Mouse (Mus musculus) kidney, postnatal 10 days (tissue): ENCODE data around the gene Mgme1.
A peak's percentile ranks its signal among the peaks of the same experiment; 100 is the strongest.

Experiments used
- DNase-seq: peaks from one replicate; pipeline ENCODE4 v3.0.0; 2021; ENCODE audit warnings: mixed read lengths

The Mgme1 gene

GRCm38 (mm10) chr2:144270507-144271420, at the start of gene Mgme1, which contains the start of gene Snx5:
Gene Mgme1, plus strand, starts transcription at chr2:144270663.
Gene Snx5, minus strand, starts transcription at chr2:144270906.
- DNase-seq: peak; percentile 96

- DNase-seq: peak; percentile 30
Measured at GRCm38 (mm10) chr2:144224351-144224750, 46.1 kb upstream of the Mgme1 start.

DNA sequence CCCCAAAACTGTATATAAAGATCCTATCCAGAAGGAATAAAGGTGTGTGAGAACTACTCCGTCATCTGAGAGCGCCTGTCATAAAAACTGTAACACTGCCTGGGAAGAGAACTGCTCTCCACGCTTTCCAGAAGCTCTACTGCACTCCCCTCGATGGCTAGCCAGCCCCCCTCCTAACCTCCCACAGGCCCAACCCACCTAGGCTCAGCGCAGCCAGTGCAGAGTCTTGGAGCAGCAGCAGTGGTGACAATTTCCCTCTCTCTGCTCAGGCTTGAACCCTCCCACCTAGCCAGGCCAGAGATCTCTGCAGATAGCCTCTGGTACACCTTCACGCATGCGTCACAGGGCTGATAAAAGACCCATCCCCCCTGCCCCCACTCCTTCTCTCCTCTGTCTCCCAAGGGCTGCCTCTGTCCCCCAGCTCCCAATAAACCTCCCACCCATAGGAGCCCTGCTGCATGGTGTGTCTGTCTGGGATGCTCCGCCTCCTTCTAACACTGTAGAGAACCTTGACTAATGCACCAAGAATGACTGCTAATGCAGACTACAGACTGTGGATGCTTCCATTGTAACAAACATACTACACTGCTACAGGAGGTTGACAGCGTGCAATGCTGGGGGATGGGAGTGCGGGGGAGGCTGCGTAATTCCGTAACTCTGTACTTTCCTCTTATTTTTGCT, 43.4 kb upstream of the Mgme1 start:
- DNase-seq: no peak

DNA sequence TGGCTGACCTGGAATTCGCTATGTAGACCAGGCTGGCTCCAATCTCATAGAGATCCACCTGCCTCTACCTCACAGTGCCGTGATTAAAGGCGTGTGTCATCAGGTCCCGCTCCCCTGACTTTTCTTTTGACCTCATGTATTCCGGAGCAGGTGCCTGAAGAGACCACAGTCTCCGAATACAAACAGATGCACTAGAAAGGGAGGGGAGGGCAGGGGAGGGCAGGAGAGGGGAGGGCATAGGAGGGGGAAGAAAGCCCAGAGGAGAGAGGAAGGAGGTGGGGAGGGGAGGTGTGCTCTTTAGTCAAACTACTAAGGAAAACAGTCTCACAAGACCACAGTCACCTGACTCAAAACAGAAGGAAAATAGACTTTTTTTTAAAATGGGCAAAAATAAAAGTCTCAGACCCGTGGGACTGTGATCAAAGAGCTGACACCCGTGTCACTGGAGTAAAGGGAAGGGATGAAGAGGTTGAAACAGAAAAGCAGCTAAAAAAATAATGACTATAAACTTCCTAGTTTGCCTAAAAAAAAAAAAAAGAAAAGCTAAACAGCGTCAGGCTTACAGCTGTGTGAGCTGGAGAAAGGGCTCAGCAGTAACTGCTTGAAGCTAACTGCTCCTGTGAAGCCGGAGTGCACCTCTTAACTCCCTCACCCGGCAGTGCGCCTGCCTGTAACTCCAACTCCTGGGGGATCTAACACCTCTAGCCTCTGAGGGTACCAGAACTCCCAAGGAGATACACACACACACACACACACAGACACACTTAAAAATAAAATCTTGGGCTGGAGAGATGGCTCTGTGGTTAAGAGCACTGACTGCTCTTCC, 41.7 kb upstream of the Mgme1 start:
- no peak for DNase-seq

DNA sequence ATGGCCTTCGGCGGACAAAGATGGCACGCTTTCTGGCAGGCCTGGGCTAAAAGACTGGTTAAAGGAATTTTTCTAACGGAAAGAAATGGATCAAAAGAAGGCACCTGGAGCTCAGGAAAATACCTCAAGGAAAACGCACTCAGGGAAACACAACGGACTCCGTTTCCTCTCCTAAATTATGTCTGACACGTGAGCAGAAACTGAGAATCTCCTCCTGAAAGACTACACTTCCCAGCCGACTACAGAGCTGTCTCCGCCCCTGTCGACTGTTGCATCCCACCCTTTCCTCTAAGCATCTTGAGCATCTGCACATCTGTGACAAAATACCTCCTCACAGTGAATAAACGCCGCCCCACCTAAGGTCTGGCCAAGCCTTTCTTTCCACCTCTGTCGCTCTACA, 40.8 kb upstream of the Mgme1 start:
- no peak for DNase-seq

DNA sequence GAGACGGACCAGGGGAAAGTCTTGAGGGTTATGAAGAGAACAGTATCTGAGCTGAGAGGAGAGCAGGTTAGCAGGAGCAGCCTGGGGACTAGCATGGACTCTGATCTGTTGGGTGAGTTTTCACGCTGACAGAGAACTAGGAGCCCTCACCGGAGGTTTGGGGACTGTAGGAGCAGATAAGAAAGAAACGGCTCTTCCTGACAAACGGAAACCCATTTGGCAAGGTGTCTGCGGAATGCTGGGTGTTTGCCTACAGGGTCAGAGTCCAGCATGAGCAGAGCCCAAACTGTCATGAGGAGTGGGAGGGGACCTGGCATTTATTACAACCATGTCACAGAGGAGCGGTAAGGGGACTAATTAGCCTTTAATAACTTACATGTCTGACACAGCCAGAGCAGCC, 40.0 kb upstream of the Mgme1 start:
- peak; percentile 43 for DNase-seq

DNA sequence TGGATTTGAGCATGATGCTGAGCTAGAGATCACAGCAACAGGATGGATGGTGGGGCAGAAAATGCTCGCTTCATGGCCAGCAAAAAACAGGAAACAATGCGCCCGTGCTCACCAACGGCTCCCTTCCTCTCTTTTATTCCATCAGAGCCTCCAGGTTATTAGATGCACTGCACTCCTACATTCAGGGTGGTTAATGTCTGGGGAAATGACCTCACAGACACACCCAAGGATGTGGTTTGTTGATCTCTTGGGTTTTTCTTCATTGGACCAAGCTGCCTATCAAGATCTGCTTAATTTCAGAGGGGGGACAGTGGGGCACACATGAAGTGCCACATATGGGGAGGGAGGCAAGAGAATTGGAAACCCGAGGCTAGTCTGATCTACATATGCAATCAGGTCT, 39.3 kb upstream of the Mgme1 start:
- DNase-seq: no peak

DNA sequence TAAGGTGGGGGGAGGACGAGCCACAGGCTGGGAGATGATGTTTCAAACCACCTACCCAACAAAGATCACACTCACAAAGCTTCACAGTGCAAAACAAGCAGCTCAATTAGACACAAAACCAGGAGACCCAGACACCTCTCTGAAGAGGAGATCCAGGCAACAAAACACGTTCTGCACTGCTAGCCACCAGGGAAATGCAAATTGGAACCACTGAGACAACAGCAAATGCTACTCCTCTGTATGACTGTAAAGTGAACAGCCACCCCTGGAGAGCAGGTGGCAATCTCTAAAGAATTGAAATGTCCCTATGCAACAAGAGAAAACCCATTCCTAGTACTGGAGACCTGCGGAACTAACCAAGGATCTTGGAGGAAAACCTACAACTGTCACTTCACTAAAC, 36.9 kb upstream of the Mgme1 start:
- no peak for DNase-seq

- no peak for DNase-seq
Measured at GRCm38 (mm10) chr2:144235776-144236175, 34.7 kb upstream of the Mgme1 start.

DNA sequence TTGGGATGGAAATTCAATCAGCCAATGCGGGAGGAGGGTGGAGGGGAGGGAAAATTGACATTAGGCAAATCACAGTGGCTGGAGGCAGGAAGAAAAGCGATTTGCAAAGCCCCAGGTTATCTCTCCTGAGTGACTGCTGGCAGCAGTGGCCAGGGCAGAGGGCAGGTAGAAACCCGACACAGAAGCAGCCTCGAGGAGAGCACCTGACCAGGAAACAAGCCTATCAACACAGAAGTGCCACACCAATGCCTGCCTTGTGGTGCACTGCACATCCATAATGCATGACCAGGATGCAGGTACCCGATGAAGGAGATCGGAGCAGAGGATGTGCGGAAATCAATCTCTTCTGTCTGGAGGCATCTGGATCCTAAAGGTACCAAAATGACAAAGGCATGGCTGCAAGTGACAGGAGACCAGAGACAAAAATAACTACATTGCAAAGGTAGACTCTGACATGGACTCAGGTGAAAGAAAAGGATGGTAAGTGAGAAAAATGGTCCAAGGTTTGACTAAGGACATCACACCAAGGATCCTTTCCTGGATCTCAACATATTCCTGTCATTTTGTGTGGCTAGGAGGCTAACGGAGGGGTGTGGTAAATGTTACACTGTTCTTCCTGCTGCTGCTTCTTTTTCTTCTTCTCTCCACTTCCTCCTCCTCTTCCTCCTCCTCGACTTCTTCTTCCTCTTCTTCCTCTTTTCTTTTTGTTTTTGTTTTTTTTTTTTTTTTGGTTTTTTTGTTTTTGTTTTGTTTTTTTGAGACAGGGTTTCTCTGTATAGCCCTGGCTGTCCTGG, 33.5 kb upstream of the Mgme1 start:
- no peak for DNase-seq

GRCm38 (mm10) chr2:144238341-144238740, 32.1 kb upstream of the Mgme1 start:
- peak; percentile 37 for DNase-seq

- no peak for DNase-seq
Measured at GRCm38 (mm10) chr2:144239318-144239717, 31.1 kb upstream of the Mgme1 start.

- DNase-seq: no peak
Measured at GRCm38 (mm10) chr2:144240095-144240899, 30.2 kb upstream of the Mgme1 start.

GRCm38 (mm10) chr2:144245464-144245863, 25.0 kb upstream of the Mgme1 start:
- no peak for DNase-seq

DNA sequence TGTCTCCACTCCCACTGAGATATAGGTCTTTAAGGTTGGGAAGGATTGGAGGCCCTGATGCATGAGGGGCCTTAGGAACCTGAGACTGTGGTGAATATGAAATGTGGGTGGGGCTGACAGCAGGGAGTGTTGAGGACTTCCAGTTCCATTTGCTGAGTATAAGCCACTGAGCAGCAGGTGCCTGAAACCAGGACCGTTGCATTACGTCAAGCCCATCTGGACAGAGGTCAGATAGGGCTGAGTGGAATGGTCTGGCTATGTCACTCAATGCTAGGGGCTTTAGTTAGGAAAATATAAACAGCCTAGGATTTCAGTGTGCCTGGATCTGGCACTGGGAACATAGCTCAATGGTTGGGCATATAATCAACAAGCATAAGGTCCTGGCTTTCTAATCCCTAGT, 24.2 kb upstream of the Mgme1 start:
- no peak for DNase-seq

DNA sequence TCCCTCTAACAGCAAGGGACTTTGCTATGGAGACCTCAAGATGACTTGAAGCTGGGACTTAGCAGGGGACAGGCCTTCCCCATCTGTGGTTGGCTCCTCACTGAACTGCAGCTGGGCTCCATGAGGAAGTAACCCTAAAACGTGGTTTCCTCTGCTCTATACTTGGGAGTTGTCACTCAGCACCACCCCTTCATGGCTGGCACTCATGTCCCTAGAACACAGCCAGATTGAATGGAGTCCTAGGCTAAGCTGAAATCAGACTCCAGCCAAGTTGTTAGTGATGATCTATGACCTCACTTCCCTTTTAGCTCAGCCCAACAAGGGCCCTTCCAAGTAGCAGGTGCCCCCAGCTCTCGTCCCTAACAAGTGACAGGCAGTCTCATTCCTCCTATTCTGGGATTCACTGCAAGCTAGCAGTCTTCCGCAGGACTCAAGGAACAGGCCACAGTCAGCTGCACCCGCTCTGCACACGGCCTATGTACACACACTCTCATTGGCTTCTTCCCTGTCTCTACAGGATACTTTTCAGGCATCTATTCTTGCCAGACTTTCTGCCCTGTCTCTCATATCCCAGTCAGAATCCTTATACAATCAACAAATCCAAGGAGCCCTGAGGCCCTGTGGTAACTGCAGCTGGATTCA, 23.0 kb upstream of the Mgme1 start:
- DNase-seq: no peak

DNA sequence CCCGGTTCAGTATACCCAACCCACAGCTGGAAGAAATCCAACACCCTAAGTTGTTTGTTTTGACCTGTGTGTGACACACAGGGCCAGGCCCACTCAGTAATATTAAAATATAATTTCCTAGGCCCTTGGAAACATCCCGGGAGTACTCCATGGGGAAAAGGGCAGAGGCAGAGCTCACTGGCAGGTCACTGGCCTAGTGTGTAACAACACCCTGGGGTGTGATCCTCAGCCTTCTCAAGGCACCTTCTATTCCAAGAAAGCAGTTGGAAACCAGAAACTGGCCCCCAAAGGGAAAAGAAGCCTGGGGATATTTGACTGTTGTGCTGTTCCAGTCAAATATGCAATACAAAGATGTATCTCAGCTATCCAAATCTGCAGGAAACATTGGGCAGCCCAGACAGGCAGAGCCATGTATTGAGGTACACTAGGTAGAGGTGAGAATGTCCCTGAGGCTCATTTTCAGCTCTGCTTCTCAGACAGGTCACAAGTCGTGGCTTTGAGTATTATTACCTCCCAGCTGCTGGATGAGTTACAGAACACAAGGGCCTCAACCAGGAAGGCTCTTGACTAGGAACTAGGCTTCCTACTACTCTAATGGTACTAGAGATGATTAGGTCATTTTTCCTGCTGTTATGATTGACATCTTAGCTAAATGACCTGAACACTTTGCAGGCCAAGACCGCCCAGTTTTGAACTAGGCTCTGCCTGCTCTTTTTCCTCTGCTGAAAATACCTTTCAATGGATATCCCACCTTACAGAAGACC, 21.7 kb upstream of the Mgme1 start:
- DNase-seq: no peak

DNA sequence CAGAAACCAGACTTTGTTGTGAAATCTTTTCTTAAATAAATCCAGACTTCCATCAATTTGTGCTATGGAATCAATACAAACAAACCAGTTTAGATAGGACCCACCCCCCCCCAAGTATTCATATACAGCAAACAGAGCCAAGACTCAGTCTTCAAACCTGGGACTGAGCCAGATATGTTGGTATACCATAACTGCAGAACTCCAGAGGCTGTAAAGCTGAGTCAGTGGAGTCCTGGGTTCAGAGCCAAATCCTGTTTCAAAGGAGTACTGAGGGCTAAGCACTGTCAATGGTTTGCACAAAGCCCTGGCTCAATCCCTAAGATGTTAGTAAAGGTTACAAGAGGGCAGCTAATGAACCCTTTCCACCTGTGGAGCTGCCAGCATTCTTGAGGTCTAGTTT, 20.4 kb upstream of the Mgme1 start:
- DNase-seq: no peak

DNA sequence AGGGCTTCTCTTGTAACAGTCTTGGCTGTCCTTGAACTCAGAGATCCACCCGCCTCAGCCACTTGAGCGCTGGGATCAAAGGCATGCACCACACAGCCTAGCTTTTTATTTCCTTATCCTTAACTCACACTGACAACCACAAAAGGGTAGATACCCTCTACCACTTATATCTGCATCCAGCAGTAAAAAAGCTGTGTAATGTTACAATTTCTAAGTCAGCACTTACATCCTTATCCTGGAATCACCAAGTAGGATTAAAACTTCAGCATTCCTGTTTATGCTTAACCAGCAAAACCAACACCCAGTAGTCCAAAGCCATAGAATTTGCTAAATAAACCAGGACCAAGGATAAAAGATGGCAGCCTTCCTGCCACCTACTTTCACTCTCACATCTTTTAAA, 7.6 kb upstream of the Mgme1 start:
- DNase-seq: no peak
